Mouse (Mus musculus): ENCODE results near the gene Aqp2.

Gene Aqp2

DNA sequence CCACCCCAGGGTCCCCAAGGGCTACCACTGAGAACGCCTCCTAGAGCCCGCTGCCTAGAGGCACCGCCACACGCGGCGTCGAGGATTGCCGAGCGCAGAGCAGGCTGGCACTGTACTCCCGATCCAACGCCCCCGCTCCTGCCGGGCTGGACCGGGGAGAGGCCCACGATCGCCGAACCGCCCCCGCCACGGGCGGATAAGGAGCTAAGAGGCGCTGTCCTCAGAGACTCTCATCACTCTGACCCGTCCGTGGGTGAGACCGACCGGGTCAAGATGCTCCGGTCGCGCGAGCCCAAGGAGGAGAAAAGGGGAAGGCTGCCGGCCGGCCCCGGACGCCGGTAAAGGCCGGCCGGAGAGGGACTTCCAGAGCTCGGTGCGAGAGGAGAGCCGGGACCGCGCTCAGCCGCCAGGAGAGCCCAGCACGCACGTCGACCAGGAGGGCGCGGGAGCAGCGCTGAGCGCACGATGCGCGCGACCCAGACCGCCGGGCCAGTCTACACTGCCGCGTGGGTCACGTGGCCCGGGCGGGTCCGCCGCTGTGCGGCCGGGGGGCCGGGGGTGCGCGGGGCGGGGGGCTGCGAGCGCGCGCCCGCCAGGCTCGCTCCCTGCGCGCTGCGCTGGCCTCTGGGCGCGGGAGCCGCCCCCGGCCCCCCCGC, 11.7 kb downstream of the Aqp2 start, which contains the start of gene Aqp5:
TSS of gene Aqp5 (plus strand) at position 354 of the 656 bp plus-strand sequence.
- no peak for DNase-seq (ENCODE audit: low read depth)

DNA sequence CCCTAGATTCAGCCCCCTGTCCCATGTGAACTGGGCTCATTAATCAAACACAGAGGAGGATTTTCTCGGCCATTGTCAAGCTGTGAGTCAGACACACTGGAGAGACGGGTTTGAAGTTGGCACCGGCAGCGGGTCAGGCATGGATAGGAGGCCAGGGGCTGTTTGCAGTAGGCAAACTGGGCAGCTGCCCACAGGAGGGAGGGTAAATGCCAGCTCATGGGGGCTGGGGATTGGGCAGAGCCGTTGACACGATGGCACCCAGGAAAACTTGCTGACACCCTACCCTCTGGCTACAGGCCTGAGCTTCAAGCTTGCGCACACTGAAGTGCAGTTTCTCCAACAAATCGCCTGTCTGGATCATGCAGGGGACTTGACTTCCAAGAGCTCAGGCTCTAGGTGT, 13.3 kb downstream of the Aqp2 start:
- no peak for DNase-seq (ENCODE audit: low read depth)

DNA sequence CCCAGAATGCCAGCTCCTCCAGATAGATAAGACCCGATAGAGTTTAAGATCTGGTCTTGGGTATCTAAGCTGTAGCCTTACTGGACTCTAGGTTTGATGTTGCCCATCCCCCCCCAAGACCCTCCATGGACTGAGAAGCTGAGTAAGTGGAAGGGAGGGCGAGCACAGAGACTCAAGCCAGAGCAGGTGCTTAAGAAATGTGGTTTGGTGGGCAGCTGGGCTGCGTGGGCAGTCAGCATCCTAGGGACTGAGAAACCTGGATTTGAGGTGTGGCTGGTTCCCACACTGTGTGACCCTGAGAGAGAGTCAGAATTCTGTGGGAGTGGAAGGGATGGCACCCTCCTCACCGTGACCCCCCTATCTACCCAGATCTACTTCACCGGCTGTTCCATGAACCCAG, 14.0 kb downstream of the Aqp2 start:
- DNase-seq (ENCODE audit: low read depth): no peak

DNA sequence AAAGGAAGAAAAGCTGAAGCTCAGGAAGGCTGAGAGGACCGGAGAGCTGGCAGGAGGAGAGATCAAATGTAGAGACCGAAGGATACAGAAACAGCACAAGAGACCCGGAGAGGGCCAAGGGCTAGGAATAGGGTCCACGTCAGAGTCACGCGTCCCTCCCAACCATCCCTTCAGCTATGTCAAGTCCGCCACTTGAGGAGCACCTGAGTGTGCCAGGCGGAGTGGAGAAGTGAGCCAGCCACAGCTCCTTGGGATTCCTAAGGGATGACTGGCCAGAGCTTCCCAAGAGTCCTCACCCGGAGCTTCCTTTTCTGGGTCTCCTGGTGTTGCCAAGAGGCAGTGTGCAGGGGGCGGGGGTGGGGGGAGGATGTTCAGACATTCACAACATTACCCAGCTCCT, 16.1 kb downstream of the Aqp2 start:
- no peak for DNase-seq (ENCODE audit: low read depth)

DNA sequence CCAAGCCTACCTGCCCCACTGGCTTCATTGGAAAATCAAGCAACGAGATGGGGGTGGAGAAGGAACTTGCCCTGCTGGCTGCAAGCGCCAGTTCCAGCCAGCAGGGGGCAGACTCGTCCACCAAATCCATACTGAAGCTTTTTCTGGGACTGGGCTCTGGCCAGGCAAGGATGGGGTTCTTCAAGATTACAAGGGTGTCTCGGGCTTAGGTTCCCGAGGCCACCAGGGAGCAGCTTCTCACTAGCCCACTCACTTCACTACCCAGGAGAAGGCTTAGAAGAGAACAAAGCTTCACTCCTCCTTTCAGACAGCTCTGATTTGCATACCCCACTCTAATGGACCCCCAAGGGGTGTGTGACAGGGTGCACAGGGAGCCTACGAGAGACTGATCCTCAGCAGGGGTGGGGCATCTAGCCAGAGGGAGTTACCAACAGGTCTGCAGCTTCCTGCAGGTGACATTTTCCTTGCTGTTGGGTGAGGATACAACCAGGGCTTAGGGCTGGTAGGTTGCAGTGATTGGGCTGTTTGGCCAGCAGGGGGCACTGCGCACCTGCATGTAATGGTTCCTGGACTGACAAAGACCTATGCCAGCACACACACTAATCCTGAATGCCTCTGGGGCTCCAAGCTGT, 17.3 kb downstream of the Aqp2 start:
- peak; percentile 86 for DNase-seq (ENCODE audit: low read depth)

DNA sequence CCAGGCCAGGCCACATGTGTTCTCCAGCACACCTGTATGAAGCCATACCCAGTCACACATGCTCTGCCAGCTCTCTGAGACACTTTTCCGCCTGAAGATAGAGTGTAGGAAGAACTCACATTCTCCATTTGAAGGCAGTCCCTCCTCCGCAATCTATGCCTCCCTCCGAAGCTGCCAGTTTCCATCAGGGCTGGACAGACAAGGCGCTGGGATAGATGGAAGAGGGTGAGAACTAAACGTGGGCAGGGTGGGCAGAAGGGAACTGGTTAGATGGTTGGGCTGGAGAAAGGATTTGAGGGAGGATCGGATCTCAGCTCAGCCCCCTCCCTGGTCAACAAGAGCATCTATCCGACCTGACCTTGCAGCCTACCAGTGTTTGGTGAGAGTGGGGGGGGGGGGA, 18.0 kb downstream of the Aqp2 start:
- no peak for DNase-seq (ENCODE audit: low read depth)

DNA sequence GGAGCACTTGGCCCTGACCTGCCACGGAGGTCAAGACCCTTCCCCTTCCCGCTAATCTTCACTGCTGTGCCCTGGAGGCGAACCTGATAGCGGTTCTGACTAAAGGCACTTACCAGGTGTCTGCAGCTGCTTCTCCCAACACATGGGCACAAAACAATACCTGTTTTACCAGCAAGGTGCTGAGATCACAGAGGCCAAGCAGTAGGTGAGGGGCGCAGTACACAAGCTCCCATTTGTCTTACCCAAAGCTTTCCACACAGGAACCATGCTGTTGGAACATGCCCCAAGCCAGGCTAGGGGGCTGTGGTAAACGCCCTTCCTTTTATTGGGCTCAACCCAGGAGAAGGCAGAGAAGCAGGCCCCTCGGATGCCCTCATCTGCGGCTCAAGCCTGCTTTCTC, 18.7 kb downstream of the Aqp2 start:
- DNase-seq (ENCODE audit: low read depth): no peak

DNA sequence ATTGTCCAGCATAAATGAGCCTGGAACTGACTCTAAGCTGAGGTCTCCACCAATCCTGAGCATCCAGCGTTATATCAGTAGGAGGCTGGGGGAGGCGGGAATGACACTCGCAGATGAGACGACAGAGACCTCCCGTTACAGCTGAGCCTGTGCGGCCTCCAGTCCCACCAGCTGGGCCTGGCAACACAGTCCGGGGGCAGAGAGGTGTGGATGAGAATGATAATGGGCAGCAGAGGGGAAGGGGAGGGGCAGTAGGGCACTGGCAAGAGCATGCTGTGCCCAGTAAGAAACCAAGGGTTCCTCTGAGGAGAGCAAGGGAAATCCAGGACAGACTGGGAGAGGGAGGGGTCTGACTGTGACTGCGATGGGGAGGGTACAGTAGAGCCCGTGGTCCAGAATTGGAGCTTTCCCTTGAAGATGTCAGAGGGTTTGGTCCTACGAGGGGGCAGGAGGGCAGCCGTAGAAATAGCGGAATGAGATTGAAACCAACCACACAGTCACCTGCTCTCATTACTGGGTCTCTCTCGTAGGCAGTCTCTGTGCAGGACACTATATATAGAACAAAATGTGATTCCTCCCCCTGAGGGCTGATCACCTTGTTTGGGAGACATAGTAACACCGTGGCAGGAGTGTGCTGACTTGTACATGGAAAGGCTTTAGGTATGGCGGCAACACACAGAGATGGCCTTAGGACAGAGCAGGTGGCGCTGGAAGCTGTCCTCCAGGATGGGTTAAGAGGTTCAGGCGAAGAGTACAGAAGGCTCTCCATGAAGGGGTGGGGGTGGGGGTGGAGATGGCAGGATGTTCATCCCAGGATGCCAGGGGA, 20.6 kb downstream of the Aqp2 start:
- DNase-seq (ENCODE audit: low read depth): no peak

DNA sequence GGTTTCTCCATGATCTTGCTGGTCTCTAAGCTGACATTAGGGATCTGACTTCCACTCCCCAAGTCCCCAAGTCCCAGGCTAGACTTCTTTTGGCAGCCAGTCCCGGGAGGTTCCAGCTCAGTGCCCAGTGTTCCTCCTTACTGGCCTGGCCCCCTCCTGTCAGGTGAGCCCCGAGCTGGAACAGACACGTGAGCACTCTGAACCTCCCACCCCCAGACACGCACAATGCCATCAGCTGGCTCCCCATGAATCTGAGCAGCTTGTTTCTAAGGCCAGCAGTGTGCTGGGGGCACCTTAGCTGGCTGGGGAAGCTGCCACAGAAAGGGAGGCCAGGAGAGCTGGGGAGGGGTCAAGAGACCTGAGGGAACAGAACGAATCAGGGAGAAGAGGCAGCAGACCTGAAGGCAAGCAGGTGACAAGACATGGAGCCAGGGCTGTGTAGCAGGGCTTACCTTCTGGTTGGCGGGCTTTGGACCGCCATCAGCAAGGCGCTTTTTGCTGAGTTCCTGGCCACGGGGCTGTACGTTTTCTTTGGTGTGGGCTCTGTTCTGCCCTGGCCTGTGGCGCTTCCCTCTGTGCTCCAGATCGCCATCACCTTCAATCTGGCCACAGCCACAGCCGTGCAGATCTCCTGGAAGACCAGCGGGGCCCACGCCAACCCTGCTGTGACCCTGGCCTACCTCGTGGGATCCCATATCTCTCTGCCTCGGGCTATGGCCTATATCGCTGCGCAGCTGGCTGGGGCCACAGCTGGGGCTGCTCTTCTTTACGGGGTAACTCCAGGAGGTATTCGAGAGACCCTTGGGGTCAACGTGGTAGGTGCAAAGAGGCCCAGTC, 22.3 kb downstream of the Aqp2 start, which contains the start of gene Aqp6:
TSS of gene Aqp6 (plus strand) at position 415 of the 837 bp plus-strand sequence.
- no peak for DNase-seq (ENCODE audit: low read depth)

DNA sequence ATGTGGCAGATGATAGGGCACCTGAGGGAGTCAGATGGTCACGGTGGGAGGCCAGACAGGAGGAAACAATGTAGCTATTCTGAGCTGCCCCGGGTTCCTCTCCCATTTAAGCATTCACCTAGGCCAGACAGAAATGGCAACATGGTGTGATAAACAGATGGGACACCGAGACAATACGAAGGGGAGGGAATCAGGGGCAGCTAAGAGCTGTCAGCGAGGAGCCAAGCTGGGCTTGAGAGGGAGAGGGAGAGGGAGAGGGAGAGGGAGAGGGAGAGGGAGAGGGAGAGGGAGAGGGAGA, 22.9 kb downstream of the Aqp2 start:
- no peak for DNase-seq (ENCODE audit: low read depth)

DNA sequence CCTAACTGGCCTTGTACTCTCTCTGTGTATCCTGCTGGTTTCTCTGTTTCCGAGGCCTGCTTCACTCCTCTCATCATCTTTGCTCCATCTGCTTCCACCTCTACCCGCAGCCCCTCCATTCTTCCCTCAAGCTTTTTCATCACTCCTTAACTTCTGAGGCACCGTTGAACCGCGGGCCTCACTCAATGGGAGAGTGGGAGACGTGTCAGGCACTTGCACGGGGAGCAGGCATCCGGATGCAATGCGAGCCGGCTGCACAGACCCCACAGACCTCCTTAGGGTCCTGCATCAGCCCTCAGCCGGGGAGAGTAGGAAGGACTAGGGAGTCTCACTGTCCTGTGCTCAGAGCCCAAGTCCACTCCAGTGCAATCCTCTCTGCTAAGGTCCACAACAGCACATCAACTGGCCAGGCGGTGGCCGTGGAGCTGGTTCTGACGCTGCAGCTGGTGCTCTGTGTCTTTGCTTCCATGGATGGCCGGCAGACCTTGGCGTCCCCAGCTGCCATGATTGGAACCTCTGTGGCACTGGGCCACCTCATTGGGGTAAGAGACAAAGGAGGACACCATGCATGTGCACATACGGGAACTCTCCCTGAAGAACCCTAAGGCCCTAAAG, 23.5 kb downstream of the Aqp2 start:
- no peak for DNase-seq (ENCODE audit: low read depth)

DNA sequence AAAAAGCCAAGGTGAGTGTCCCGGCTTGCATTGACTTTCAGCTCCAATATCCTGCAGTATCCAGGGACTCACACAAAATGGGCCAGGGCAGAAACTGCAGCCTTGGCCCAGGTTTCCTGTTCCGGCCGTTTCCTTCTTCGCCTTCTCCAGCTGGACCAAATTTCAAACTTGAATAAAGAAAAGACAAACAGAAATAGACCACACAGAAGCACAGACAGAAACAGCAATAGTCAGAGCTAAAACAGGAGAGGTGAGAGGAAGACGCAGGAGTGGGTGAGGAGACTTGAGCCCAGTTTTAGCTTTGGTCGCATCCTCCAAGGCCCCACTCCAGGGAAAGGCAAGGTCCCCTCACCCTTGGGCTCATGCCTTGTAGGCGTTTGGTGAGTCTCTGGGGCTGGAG, 24.4 kb downstream of the Aqp2 start:
- DNase-seq (ENCODE audit: low read depth): no peak

DNA sequence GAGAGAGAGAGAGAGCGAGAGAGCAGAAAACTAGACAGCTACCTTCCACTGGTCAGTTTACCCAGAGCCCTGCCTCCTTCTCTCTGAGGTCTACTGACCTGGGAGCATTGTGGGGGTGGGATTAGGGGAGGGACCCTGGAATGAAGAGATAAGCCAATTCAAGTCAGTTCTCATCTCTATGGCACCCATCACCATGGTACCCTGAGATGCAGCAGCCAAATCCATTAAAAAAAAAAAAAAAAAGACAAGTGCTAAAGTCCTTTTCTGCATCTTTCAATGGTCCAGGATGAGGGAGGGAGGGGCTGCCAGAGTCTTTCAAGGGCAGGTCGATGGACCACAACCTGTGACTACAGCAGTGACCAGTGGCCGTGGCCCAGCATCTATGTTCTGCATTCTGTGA, 26.7 kb downstream of the Aqp2 start:
- DNase-seq (ENCODE audit: low read depth): no peak

DNA sequence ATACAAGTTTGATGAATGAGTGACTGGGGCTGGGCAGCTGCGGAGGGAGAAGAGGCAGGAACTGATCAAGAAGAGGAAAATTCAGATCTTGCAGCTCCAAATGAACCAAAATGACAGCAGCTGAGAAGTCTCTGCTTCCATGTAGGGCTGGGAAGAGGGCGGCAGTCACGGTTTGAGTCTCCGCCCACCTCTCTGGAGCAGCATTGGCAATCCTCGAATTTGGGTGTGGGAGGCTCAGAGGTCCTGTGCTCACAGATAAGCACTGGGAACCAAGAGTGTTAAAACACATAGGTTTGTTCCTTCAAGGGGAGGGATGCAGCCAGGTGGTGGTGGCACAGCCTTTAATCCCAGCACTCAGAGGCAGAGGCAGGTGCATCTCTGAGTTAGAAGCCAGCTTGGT, 27.7 kb downstream of the Aqp2 start:
- DNase-seq (ENCODE audit: low read depth): no peak

DNA sequence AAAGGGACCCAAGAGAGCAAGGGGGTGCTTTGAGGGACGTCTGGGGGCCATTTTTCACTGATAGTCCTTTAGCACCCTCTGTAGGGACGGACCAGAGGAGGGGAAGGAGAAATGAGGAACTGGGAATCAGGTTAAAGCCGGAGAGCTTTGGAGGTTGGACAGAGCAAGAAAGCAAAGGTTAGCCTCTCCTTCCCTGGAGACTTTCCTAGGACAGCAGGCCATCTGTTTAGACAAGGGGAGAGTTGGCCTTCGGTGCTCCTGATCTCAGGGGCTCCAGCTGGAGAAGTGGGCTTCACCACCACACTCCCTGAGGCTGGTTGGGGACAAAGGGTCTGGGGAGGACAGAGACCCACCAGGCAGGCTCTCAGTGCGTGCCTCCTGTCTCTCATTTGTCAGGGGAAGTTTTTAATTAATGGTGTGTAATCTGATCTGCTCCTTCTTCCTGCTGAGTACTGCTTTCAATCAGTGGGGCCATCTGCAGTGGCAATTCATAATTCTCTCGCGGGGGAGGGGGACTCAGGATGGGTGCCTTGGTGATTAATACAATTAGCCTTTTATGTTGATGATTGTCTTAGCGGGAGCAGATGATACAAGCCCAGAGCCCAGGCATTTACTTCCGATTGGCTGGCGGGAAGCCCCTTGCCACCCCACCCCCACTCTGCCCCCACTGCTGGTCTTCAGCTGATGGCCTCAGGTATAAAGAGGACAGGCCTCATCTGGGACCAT, 28.7 kb downstream of the Aqp2 start:
- DNase-seq (ENCODE audit: low read depth): no peak

DNA sequence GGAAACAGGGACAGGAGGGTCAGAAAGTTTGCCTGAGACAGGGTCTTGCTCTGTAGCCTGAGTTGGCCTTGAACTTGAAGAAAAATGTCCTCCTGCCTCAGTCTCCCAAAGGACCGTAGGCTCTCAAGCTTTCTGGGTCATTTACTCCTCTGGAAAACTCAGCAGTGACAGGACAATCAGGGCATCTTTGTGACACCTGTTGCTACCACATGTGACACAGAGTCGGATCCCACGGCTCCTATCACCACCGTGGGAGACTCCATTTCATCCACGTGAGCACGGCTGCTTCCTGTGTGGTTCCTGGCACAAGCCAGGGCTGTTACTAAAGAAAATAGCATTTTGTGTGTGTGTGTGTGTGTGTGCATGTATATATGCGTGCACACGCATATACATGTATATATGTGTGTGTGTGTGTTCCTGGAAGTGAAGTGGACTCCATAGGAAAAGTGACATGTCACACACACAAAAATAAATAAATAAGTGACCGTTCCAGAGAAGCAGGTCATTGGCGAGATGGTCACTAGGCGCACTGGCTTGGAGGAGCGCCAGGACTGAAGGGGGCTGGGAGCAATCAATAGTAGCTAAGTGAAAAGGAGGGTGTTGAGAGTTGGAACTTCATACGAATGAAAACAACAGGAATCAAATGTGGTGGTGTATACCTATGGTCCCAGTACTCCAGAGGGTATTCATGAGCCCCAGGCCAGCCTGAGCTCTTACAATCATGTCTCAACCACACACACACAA, 29.7 kb downstream of the Aqp2 start:
- no peak for DNase-seq (ENCODE audit: low read depth)

DNA sequence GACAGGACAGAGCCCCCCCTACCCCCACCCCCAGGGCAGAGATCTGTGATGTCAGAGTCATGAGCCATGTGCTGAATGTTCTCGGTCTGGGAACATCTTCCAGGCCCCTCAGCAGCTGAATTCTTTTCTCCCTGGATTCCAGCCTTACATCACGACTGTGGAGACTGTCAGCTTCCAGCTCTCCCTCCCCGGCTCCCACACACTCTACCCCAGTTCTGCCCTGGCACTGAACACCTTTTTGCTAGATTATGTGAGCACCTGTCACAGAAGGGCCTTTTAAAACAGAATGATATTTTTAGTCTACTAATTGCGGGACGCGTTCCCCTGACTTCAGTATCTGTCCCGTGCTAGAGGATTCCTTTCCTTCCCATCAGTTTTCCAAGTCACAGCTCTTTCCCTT, 32.7 kb downstream of the Aqp2 start:
- no peak for DNase-seq (ENCODE audit: low read depth)

DNA sequence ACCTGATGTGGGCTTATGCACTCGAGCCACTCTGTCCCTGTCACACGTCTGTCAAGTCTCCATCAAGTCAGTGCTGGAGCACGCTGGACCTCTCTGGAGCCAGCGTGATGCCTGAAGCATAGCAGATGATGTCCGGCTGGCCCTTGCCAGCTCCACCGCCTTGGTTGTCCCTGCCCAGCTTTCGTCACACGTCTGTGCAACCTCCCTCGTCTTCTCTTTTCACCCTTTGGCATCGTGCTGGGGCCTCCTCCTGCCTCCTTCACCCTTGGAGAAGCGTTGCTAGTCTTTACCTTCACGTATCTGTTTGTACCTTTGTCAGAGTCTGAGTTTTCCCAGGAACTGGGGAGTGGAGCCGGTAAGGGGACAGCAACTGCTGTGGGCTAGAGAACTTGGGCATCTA, 35.4 kb downstream of the Aqp2 start:
- DNase-seq (ENCODE audit: low read depth): no peak

DNA sequence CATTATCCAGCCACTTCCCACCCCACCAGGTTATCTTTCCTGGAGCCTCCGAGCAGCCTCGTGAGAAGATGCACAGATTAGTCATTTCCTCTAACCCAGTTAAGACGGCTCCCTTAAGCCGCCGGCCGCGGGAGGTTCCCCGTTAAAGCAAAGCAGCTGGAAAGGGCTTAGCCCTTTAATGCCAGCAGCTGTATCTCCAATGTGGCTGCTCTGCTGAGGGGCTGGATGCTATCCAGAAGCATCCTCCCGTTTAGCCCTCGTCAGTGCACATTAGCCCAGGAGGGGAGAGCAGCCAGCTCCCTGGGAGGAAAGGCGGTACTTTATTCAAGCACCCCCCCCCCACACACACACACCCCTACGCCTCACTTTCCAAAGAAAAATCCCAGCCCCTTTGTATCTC, 35.9 kb downstream of the Aqp2 start:
- DNase-seq (ENCODE audit: low read depth): no peak

DNA sequence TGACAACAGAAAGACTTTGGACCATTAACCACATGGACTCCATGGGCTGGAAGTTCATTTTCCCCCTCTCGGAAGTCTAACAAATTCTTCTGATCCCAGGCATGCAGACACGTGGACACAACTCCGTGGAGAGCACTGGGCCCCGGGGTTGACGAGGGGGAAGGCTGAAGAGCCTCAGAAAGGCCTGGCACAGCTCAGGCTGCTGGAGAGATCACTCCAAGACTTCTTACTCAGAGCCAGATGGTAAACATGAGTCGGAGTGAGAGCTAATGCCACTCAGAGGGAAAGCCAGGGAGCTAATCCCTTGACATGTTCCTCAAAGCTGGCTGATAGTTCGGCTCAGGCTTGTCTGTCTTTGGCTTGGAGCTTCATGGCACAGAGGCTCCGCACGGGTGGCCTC, 36.4 kb downstream of the Aqp2 start:
- no peak for DNase-seq (ENCODE audit: low read depth)

DNA sequence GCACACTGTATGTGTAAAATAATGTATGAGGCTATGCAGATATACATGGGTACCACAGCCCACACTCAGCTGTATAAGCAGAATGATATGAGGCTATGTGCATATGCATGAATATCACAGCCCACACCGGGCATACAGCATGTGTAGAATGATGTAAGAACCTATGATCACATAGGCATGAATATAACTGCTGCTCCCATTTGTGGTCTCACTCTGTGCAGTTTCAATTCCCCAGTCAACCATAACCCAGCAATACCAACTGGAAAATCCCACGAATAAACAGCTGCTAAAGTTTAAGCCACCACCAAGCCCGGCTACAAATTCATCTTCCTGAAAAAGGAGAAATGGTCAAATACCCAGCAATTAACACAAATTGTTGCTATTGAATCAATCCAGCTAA, 39.7 kb downstream of the Aqp2 start:
- DNase-seq (ENCODE audit: low read depth): no peak
